Mouse (Mus musculus) E14TG2a.4 (cell line): ENCODE results near the gene Spindoc.

Source experiments
- CTCF ChIP-seq: conservative IDR thresholded peaks from 2 replicates; pipeline ENCODE4 v1.5.1; 2014; ENCODE audit warnings: low read length
- NANOG ChIP-seq: IDR thresholded peaks from 2 replicates; pipeline ENCODE4 v1.6.1; 2014; ENCODE audit warnings: borderline replicate concordance, low read length, mixed read lengths
- POU5F1 ChIP-seq: IDR thresholded peaks from 2 replicates; pipeline ENCODE4 v1.6.1; 2014; ENCODE audit warnings: low read length, borderline replicate concordance

DNA sequence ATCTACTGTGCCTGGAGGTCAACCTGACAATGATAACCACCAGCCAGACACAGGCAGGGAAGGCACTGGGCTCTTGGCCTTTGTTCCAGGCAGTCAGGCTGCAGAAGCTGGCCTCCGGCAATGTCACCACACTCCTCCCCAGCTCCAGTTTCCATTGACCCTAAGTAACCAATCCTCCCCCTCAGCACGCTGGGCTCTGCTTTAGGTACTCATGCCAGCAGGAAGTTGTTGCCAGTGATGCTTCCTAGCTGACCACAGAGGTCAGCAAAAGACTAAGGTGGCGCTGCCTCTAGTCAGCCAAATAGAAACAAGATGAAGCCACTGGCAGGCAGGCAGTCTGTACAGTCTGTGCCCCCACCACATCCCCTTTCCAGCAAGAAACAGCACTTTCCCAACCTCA lies 75.8 kb downstream of the Spindoc start:
- TF ChIP-seq CTCF = no peak
- no peak for TF ChIP-seq NANOG
- no peak for TF ChIP-seq POU5F1
